Mouse (Mus musculus): ENCODE results near the gene Gm10277. TPM values are rescaled to one million over a fixed set of nuclear protein-coding genes. Genes with fewer than 3 reads are reported as not detected.

Gene Gm10277
- 2.0 and 2.5 TPM in 2 replicates for polyA plus RNA-seq (2015; fragmentation: Nextera tagmentation; extraction: Ambion mirVana)

DNA sequence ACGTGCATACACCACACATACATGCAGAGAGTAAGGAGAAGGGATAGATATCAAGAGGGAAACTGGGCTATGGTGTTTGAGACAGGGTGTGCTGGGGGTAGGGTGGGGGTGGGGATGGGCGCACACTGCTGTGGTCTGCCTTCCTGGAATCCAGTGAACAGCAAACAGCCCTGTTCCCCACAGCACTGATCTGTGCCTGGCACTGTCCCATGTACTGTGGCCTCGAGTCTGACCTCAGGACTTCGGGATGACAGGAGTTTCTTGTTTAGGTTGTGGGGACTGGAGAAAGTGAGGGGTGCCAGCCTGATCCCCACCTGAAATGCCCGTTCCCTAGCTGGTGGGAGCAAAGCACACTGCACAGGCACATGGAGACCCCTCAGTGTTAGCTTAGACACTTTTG is at the start of gene Gm10277:
Gene Gm10277 (minus strand): TSS at position 41 of the 400 bp plus-strand sequence.
- ATAC-seq = no peak
- peaks cover 39% of the 10 kb centered on the region for H3K4me1 ChIP-seq (ENCODE audit: control insufficient read depth, insufficient read depth, low read length)
- 92% methylated on average over 5 of the region's 5 CpGs for WGBS

DNA sequence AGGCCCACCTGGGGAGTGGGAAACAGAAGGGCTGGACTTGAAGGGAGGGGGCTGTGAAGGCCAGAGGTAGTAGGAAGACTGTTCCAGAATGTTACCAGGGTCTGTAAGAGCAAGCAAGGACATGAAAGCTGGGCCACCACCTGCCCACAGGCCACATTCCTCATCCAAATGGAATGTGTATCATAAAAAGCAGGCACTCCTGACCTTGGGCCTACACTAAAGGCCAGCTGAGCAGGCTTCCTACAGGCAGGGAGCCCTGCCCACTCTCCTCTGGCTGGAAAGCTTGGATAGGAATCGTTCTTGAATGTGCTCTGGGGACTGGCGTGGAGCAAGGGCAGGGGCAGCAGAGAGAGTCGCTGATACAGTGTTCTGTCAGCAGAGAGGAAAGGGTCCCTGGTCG is 49.2 kb upstream of the Gm10277 start:
- ATAC-seq = no peak
- 76% methylated on average over 4 of the region's 4 CpGs for WGBS
- Histone ChIP-seq H3K4me3 (ENCODE audit: low read depth, low read length) (no peak overlapping the region), H3K27ac (ENCODE audit: low read length) (no peak overlapping the region), H3K9me3 (replicated peaks; ENCODE audit: control insufficient read depth, low read length, poor library complexity, severe bottlenecking) (no peaks in the 10 kb centered on the region), H3K4me2 (ENCODE audit: low read length) (no peak overlapping the region), H3K27me3 (ENCODE audit: control insufficient read depth, insufficient read depth, low read depth, low read length) (no peaks in the 10 kb centered on the region), H3K4me1 (ENCODE audit: control insufficient read depth, insufficient read depth, low read length) (no peaks in the 10 kb centered on the region), H3K9ac (ENCODE audit: low read depth, low read length) (no peak overlapping the region), H3K36me3 (ENCODE audit: control insufficient read depth, insufficient read depth, low read length) (peaks cover 27% of the 10 kb centered on the region)

More for the DNA sequence above, at the start of gene Gm10277:
- Histone ChIP-seq H3K36me3 (ENCODE audit: control insufficient read depth, insufficient read depth, low read length) (no peaks in the 10 kb centered on the region), H3K9ac (ENCODE audit: low read depth, low read length) (no peak within 1 kb of the TSS), H3K27me3 (ENCODE audit: control insufficient read depth, insufficient read depth, low read depth, low read length) (no peaks in the 10 kb centered on the region), H3K9me3 (replicated peaks; ENCODE audit: control insufficient read depth, low read length, poor library complexity, severe bottlenecking) (no peaks in the 10 kb centered on the region), H3K4me3 (ENCODE audit: low read depth, low read length) (no peak within 1 kb of the TSS), H3K4me2 (ENCODE audit: low read length) (no peak within 1 kb of the TSS), H3K27ac (ENCODE audit: low read length) (no peak within 1 kb of the TSS)

DNA sequence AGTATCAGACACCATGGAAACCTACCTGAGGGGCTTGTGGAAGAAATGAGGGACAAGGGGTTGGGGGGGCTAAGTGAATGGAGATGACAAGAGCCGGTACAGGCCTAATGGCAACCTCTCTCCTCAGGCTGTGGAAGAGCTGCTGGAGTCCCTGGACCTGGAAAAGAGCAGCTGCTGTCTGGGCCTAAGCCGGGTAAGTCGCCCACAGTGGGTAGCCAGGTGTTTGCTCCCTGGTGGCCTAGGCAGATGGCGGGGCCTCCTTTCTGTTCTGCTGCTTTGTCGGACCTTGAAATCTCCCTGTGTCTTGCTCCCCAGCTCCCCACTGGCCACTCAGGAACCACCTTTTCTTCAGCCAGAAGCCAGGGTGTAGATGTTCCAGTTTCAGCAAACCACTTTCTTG is 48.7 kb upstream of the Gm10277 start:
- Histone ChIP-seq H3K4me1 (ENCODE audit: control insufficient read depth, insufficient read depth, low read length) (no peaks in the 10 kb centered on the region), H3K36me3 (ENCODE audit: control insufficient read depth, insufficient read depth, low read length) (peaks cover 25% of the 10 kb centered on the region), H3K27me3 (ENCODE audit: control insufficient read depth, insufficient read depth, low read depth, low read length) (no peaks in the 10 kb centered on the region), H3K4me2 (ENCODE audit: low read length) (no peak overlapping the region), H3K27ac (ENCODE audit: low read length) (no peak overlapping the region), H3K9me3 (replicated peaks; ENCODE audit: control insufficient read depth, low read length, poor library complexity, severe bottlenecking) (no peaks in the 10 kb centered on the region), H3K9ac (ENCODE audit: low read depth, low read length) (no peak overlapping the region), H3K4me3 (ENCODE audit: low read depth, low read length) (no peak overlapping the region)
- 55% methylated on average over 5 of the region's 5 CpGs for WGBS
- ATAC-seq = no peak

DNA sequence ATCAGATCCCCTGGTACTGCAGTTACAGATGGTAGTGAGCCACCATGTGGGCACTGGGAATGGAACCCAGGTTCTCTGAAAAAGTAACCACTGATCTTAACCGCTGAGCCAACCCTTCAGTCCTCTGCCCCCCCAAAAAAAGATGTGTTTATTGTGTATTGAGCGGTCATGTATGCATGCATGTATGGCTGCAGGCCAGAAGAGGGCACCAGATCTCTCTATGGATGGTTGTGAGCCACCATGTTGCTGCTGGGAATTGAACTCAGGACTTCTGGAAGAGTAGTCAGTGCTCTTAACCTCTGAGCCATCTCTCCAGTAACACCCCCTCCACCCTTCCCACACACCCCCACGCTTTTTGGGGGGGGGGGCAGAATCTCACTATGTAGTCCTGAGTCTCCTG is 47.6 kb upstream of the Gm10277 start:
- no peak overlapping the region for H3K27ac ChIP-seq (ENCODE audit: low read length)
- peaks cover 25% of the 10 kb centered on the region for H3K36me3 ChIP-seq (ENCODE audit: control insufficient read depth, insufficient read depth, low read length)
- H3K4me2 ChIP-seq (ENCODE audit: low read length) = no peak overlapping the region
- ATAC-seq = no peak
- WGBS = 89% methylated on average over 3 of the region's 3 CpGs
- H3K27me3 ChIP-seq (ENCODE audit: control insufficient read depth, insufficient read depth, low read depth, low read length) = no peaks in the 10 kb centered on the region
- no peak overlapping the region for H3K4me3 ChIP-seq (ENCODE audit: low read depth, low read length)
- H3K9ac ChIP-seq (ENCODE audit: low read depth, low read length) = no peak overlapping the region
- no peaks in the 10 kb centered on the region for H3K4me1 ChIP-seq (ENCODE audit: control insufficient read depth, insufficient read depth, low read length)
- no peaks in the 10 kb centered on the region for H3K9me3 ChIP-seq (replicated peaks; ENCODE audit: control insufficient read depth, low read length, poor library complexity, severe bottlenecking)

DNA sequence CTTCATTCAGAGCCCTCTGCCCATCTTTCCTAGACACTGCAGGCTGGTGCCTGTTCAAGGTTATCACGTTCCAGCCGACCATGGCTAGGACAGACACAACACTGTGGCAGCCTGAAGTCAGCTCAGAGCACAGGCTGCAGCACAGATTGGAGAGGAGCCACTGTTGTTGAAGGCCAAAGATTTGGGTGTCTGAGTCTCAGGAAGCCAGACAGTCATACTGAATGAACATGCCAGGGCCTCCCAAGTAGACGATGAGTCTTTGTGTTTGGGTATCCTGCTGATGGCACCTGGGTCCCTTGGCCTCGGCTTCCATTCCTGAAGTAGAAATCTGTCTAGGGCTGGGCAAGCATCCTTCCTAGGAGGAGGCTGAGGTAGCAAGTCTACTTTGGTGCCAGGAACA is 45.0 kb upstream of the Gm10277 start:
- Histone ChIP-seq H3K27me3 (ENCODE audit: control insufficient read depth, insufficient read depth, low read depth, low read length) (no peaks in the 10 kb centered on the region), H3K9me3 (replicated peaks; ENCODE audit: control insufficient read depth, low read length, poor library complexity, severe bottlenecking) (no peaks in the 10 kb centered on the region), H3K4me1 (ENCODE audit: control insufficient read depth, insufficient read depth, low read length) (no peaks in the 10 kb centered on the region; the same call in 1 of the 2 replicates), H3K9ac (ENCODE audit: low read depth, low read length) (no peak overlapping the region), H3K4me3 (ENCODE audit: low read depth, low read length) (no peak overlapping the region), H3K4me2 (ENCODE audit: low read length) (no peak overlapping the region), H3K36me3 (ENCODE audit: control insufficient read depth, insufficient read depth, low read length) (peaks cover 38% of the 10 kb centered on the region), H3K27ac (ENCODE audit: low read length) (no peak overlapping the region)
- no peak for ATAC-seq
- WGBS = 88% methylated on average over 4 of the region's 4 CpGs

DNA sequence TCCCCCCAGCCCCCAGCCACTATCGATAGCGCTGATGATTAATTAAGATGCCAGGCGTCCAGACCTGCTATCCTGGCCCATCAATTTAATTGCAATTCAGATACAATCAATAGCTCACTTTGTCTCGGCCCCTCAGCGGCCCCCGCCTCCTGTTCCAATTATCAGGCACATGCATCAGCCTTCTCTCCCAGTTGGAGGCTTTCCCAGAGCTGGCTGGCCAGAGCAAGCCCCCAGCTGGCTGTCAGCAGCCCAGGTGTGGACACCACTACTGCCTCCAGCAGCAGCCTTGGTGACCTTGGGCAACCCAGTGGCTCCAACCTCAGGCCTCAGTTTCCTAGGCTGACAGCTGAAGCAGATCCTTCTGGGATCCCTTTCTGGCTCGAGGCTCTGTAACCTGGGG is 43.3 kb upstream of the Gm10277 start:
- Histone ChIP-seq H3K9ac (ENCODE audit: low read depth, low read length) (no peak overlapping the region), H3K4me2 (ENCODE audit: low read length) (no peak overlapping the region), H3K27ac (ENCODE audit: low read length) (peak overlapping the region; percentile 28; the same call in 1 of the 2 replicates), H3K27me3 (ENCODE audit: control insufficient read depth, insufficient read depth, low read depth, low read length) (no peaks in the 10 kb centered on the region), H3K4me1 (ENCODE audit: control insufficient read depth, insufficient read depth, low read length) (peaks cover 14% of the 10 kb centered on the region), H3K36me3 (ENCODE audit: control insufficient read depth, insufficient read depth, low read length) (peaks cover 30% of the 10 kb centered on the region), H3K9me3 (replicated peaks; ENCODE audit: control insufficient read depth, low read length, poor library complexity, severe bottlenecking) (no peaks in the 10 kb centered on the region), H3K4me3 (ENCODE audit: low read depth, low read length) (no peak overlapping the region)
- WGBS = 47% methylated on average over 7 of the region's 7 CpGs
- no peak for ATAC-seq

DNA sequence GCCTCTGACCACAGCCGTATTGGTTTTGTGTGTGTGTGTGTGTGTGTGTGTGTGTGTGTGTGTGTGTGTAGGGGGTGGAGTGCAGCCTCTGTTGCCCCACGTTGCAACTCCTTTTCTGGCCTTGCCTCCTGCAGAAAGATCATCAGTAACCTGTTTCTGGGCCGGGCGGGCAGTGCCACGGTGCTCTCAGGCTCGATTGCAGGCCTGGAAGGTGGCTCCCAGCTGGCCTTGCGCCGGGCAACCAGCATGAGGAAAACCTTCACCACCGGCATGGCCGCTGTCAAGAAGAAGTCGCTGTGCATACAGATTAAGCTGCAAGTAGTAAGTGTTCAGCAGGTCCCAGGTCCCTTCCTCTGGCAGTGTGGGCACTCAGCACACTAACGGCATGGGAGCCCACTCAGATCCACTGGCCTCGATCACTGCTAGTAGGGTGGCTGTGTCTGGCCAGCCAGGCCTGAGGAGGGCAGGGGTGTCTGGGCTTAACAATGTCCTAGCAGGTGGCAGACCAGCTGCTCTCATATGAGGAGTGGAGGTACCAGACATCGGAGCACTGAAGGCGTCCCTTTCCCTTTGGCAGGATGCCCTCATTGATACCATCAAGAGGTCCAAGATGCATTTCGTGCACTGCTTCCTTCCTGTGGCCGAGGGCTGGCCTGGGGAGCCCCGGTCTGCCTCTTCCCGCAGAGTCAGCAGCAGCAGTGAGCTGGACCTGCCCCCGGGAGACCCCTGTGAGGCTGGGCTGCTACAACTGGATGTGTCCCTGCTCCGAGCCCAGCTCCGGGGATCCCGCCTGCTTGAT is 41.7 kb upstream of the Gm10277 start:
- Histone ChIP-seq H3K4me3 (ENCODE audit: low read depth, low read length) (no peak overlapping the region), H3K4me1 (ENCODE audit: control insufficient read depth, insufficient read depth, low read length) (peaks cover 19% of the 10 kb centered on the region), H3K4me2 (ENCODE audit: low read length) (no peak overlapping the region), H3K27me3 (ENCODE audit: control insufficient read depth, insufficient read depth, low read depth, low read length) (no peaks in the 10 kb centered on the region), H3K9me3 (replicated peaks; ENCODE audit: control insufficient read depth, low read length, poor library complexity, severe bottlenecking) (no peaks in the 10 kb centered on the region), H3K9ac (ENCODE audit: low read depth, low read length) (no peak overlapping the region), H3K36me3 (ENCODE audit: control insufficient read depth, insufficient read depth, low read length) (peaks cover 28% of the 10 kb centered on the region), H3K27ac (ENCODE audit: low read length) (no peak overlapping the region)
- 70% methylated on average over 23 of the region's 23 CpGs for WGBS
- no peak for ATAC-seq

DNA sequence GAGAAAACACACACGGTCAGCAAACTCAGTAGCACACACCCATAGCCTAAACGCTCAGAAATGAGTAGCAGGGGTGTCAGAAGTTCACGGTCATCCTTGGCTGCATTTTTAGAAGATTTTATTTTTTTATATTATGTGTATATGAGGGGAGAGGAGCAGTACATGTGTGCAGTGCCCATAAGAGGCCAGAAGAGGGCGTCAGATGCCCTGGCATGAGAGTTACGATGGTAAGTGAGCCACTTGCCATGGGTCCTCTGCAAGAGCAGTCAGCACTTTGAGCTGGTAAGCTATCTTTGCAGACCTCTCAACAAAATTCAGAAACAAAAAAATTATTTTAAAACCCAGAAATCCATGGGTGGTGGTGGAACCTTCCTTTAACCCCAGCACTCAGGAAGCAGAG is 40.6 kb upstream of the Gm10277 start:
- ATAC-seq = no peak

DNA sequence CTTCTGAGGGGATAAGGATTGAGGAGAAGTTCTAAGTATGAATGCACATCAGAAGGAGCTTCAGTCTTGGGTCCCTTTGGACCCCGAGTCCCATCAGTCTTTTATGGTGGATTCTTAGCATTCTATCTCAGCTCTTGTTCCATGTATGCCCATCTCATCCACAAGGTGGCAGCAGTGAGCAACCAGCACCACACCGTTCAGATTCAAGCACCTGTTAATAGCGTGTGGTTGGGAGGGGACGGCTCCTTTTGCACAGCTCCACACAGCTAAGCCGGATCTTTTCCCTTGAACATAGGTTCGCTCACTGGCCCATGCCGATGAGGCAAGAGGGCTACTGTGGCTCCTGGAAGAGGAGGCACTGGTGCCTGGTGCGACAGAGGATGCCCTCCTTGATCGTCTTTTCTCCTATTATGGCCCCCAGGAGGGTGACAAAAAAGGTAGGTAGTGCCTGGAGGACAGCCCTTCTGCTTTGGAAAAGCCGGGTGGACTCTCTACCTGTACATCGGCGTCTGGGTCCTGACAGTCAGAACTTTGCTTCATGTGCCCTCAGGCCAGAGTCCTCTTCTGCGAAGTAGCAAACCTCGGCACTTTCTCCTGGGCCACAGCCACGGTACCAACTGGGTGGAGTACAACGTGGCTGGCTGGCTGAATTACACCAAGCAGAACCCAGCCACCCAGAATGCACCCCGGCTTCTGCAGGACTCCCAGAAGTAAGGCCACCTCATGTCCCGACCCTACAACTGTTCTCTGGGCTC is 39.9 kb upstream of the Gm10277 start:
- H3K4me2 ChIP-seq (ENCODE audit: low read length) = no peak overlapping the region
- 52% methylated on average over 18 of the region's 18 CpGs for WGBS
- H3K4me1 ChIP-seq (ENCODE audit: control insufficient read depth, insufficient read depth, low read length) = peaks cover 19% of the 10 kb centered on the region
- peak; percentile 49 for ATAC-seq
- no peak overlapping the region for H3K4me3 ChIP-seq (ENCODE audit: low read depth, low read length)
- no peaks in the 10 kb centered on the region for H3K9me3 ChIP-seq (replicated peaks; ENCODE audit: control insufficient read depth, low read length, poor library complexity, severe bottlenecking)
- no peaks in the 10 kb centered on the region for H3K27me3 ChIP-seq (ENCODE audit: control insufficient read depth, insufficient read depth, low read depth, low read length)
- H3K36me3 ChIP-seq (ENCODE audit: control insufficient read depth, insufficient read depth, low read length) = peaks cover 22% of the 10 kb centered on the region
- H3K9ac ChIP-seq (ENCODE audit: low read depth, low read length) = 0 out of 2 replicates have a peak overlapping the region, but pooled peaks have one; percentile 18
- H3K27ac ChIP-seq (ENCODE audit: low read length) = no peak overlapping the region

More for the DNA sequence above, 40.6 kb upstream of the Gm10277 start:
- no peaks in the 10 kb centered on the region for H3K9me3 ChIP-seq (replicated peaks; ENCODE audit: control insufficient read depth, low read length, poor library complexity, severe bottlenecking)
- no peaks in the 10 kb centered on the region for H3K27me3 ChIP-seq (ENCODE audit: control insufficient read depth, insufficient read depth, low read depth, low read length)
- H3K4me2 ChIP-seq (ENCODE audit: low read length) = no peak overlapping the region
- H3K4me3 ChIP-seq (ENCODE audit: low read depth, low read length) = no peak overlapping the region
- peaks cover 19% of the 10 kb centered on the region for H3K4me1 ChIP-seq (ENCODE audit: control insufficient read depth, insufficient read depth, low read length)
- H3K9ac ChIP-seq (ENCODE audit: low read depth, low read length) = no peak overlapping the region
- no peak overlapping the region for H3K27ac ChIP-seq (ENCODE audit: low read length)
- 87% methylated on average over 5 of the region's 5 CpGs for WGBS
- H3K36me3 ChIP-seq (ENCODE audit: control insufficient read depth, insufficient read depth, low read length) = peaks cover 27% of the 10 kb centered on the region
